Mouse (Mus musculus) adrenal gland, adult 8-10 months (tissue): ENCODE measurements around the gene Cplx3. TPM values are rescaled to one million over a fixed set of nuclear protein-coding genes. Genes with fewer than 3 reads are reported as not detected.

Experiments used
- DNase-seq: peaks from one replicate; pipeline ENCODE4 v3.0.0; 2022
- total RNA-seq, 4 experiments: library from RNA; stranded (reverse); gene quantifications; 2 replicates each; pipeline ENCODE4 v1.2.4; 2022

The Cplx3 gene
- total RNA-seq, 4 experiments from 2014 or later, result not detected

DNA sequence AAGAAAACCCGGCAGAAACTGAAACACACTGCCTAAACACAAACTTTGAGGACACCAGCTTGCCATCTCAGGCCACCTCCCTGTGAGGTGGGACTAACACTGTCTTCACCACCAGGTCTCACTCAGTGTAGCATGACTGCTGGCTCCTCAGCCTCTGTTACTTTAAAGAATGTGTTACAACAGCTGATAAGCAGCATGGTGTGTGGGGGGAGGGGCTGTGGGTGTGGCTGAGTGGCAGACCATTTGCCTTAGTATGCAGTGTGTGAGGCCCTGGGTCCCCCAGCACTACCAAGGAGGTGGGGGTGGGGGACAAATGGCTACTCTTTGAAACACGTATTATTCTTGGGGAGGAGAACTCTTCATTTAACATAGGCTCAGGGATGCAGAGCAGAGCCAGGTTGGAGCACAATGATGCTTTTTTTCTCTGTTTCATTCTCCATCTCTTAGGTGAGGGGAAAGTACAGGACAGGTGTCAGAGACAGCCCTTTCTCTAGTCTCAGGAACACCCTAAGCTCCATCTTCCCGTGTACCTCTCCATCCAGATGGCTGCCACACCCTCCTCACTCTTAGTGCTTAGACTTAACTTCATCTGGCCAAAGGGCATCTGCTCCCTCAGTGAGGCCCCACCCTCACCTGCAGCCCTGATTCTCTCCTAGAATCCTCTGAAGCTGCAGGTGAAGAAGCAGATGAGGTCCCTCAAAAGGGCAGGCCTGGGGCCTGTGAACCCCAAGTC is 5.3 kb downstream of the Cplx3 start:
- DNase-seq, result no peak

DNA sequence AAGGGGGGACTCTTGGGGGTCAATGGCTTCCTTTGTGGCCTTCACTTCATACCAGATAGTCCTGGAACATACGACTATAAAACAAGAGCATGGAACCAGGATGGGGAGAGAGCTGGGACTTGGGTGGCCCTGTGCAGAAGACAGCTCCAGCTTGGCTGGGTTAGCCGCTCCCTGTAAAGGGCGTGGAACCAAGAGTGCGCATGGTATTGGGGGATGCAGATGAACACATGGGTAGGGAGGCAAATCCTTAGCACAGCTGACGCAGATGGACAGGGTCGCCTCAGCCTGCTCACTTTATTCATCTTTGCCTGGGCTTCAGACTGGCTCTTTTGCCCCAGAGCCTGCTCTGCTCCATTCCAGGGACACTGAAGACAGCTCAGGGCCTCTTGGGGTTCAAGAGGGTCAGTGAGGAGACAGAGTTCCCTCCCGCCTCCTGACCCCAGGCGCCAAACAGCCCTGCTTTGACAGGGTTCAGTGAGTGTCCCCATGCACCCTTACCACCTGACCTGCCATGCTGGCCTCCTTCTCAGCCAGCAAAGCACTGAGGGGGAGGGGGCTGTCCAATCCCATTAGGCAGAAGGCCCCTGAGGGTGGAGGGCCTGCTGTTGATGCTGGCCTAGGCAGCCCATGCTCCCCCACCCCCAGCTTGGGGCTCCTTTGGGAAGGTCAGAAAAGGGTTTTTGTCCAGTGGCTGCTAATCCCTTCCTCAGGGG is 7.1 kb downstream of the Cplx3 start:
- no peak for DNase-seq

DNA sequence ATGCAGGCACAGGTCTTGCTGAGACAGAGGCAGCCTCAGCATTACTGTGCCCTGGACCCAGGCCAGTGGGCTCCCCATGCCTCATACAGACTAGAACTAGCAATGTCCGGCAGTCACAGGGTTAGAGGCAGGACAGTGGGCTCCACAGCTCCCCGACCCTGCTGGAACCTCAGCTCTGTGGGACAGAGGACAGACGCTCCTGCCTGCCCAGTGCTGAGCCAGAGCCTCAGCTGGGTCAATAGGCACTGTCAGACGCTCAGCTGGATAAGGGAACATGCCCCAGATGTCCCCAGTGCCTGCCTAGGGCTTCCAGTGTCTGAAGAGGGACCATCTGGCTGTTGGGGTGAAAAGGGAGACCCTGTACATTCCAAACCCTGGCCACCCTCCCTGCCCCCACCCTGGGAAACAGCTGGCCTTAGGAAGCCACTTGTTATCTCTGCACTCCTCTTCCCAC is 8.1 kb downstream of the Cplx3 start:
- no peak for DNase-seq

GRCm38 (mm10) chr9:57597265-57597664 is 8.8 kb downstream of the Cplx3 start:
- no peak for DNase-seq

DNA sequence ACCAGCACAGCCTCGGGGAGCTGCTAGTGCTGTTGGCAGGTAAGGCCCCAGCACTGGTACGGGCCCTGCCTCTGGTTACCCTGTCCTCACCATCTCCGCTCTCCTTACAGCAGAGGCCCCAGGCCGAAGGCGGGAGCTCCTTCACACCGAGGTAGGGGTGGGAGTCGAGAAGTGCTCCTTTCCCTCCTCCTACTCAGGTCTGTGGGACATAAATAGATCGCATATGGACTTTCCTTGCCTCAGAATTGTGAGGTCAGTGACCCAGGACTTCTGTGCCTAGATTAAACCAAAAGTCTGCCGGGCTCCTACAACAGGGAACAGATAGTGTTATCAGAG is 11.9 kb downstream of the Cplx3 start:
- DNase-seq, result no peak

DNA sequence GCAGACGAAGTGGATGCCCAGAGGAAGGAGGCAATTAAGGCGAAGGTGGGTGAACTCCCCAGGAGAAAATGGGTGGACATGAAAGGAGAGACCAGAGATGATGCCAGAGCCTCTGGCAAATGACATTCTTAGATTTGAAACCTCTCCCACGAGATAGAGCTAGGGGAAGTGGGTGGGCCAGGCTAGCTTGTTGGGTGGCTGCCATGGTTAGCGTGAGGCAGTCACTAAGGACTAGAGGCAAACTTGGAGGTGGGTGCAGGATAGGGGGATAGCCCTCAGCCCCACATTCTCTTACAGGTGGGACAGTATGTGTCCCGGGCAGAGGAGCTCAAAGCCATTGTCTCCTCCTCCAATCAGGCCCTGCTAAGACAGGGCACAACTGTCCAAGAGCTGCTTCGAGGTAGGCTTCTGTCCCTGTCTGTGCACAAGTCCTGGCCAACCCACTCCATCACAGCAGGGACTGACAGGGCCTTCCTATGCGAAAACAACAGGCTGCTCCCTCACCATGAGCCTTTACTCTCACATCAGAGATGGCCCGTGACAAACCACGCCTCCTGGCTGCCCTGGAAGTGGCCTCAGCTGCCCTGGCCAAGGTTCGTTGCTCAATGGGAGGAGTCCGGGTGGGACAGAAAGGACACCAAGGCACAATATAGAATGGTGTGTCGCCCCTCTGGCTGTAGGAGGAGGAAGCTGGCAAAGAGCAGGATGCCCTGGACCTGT is 12.5 kb downstream of the Cplx3 start:
- no peak for DNase-seq

GRCm38 (mm10) chr9:57590726-57591125 is 15.4 kb downstream of the Cplx3 start:
- DNase-seq, result no peak

- DNase-seq, result peak; percentile 72
These were observed 16.6 kb downstream of the Cplx3 start, which contains the start of gene Ulk3 for GRCm38 (mm10) chr9:57589224-57590126. Gene Ulk3, plus strand, starts transcription at chr9:57589452.

DNA sequence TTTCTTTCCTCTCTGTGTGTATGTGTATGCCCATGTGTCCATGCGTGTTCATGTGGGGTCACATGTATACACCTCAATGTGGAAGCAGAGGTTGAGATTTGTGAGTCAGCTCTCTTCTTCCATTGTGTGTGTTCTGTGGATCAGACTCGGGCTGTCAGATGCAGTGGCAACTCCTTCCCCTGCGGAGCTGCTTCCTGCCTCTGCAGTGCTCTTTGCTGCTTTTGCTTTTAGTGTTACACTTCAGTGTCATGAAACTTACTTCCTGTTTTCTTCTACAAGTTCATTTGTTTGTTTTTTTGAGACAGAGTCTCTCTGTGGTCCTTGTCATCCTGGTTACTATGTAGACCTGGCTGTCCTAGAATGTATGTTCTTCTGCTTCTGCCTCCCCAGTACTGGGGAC is 21.1 kb downstream of the Cplx3 start:
- DNase-seq, result no peak

DNA sequence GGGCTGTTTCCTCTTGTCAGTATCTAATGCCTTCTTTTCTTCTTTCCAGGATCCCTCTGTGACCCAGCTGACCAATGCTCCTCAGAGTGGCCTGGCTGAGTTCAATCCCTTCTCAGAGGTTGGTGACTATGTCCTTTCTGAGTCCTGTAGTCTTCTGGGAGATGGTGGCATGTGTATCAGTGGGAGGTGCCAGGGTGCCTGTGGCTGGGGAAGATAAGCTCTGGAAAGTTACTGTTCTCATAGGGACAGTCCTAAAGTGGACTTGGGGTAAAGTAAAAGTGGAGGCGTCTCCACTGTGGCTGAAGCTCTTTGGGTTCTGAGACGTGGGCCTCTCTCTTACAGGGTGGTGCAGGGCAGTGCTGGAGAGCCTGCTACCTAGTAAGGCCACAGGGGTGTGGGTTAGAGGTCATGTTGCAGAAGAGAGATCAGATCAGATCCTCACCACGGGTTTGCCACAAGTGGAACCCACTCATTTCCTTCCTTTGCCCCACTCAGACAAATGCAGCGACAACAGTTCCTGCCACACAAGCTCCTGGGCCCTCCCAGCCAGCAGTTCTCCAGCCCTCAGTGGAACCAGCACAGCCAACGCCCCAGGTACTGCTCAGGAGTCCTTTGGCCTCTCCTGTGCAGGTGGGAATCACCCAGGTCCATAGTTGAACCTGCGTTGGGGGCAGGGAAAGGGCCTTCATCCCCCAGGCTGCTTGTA is 28.8 kb downstream of the Cplx3 start:
- no peak for DNase-seq

GRCm38 (mm10) chr9:57575577-57575976 is 30.5 kb downstream of the Cplx3 start:
- no peak for DNase-seq

GRCm38 (mm10) chr9:57574397-57574796 is 31.7 kb downstream of the Cplx3 start:
- DNase-seq, result no peak

GRCm38 (mm10) chr9:57568500-57568899 is 37.6 kb downstream of the Cplx3 start:
- no peak for DNase-seq

DNA sequence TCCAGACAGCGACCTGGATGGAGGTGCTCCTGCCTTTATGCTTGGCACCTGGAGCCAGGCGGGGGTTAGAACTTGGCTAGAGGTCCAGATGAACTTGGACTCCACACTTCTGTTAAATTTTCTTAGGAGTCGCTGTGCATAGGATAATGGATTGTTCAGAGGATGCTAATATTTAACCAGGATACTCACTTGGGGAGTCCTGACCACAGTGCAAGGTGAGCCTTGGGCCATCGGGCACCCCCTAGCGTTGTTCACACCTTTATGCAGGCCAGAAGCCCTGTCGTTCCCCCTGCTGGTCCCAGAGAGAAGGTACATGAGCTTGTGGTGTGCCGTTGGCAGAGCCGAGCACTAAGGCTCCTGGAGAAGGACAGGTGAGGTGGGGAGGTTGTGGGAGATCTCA is 39.2 kb downstream of the Cplx3 start:
- DNase-seq, result no peak

DNA sequence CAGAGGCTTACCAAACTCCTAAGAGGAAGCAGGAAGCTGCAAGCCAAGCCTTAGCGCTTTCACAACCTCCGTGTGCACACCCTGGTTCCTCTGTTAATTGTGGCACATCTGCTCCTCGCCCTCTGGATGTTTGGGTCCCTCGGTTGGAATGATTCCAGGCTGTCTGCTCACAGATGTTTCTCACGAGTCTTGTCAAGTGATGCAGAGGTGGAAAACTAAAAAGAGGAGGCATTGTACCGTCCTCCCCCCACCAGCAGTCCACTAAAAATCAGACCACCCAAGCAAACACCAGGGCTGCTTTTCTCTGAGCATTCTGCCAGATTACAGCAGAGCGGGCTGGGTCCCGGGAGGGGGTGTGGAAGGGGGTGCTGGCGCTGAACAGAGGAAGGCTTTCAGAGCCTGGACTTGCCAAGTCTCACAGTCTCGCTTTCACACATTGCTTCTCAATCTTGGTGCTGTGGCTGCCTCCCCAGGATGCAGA is 40.3 kb downstream of the Cplx3 start:
- DNase-seq, result no peak

GRCm38 (mm10) chr9:57564609-57565008 is 41.5 kb downstream of the Cplx3 start:
- DNase-seq, result no peak

- no peak for DNase-seq
These were observed 43.1 kb downstream of the Cplx3 start for GRCm38 (mm10) chr9:57562896-57563372.

DNA sequence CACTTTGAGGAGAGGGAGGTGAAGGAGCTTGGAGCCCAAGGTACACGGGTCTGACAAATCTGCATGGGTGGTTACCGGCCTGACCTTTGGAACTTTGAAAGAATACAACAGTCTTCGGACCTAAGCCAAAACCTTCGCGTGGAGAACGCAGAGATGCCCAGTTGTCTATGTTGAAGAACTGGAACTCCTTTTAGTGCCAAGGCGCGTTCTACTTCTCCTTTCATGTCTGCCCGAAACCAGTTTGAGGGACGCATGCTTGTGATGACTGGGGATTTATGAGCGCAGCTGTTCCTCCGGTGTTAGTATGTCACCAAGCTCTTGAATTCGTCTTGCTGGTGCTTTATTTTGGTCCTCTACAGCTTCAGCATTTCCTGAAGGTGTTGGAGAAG is 44.4 kb downstream of the Cplx3 start:
- DNase-seq, result no peak

DNA sequence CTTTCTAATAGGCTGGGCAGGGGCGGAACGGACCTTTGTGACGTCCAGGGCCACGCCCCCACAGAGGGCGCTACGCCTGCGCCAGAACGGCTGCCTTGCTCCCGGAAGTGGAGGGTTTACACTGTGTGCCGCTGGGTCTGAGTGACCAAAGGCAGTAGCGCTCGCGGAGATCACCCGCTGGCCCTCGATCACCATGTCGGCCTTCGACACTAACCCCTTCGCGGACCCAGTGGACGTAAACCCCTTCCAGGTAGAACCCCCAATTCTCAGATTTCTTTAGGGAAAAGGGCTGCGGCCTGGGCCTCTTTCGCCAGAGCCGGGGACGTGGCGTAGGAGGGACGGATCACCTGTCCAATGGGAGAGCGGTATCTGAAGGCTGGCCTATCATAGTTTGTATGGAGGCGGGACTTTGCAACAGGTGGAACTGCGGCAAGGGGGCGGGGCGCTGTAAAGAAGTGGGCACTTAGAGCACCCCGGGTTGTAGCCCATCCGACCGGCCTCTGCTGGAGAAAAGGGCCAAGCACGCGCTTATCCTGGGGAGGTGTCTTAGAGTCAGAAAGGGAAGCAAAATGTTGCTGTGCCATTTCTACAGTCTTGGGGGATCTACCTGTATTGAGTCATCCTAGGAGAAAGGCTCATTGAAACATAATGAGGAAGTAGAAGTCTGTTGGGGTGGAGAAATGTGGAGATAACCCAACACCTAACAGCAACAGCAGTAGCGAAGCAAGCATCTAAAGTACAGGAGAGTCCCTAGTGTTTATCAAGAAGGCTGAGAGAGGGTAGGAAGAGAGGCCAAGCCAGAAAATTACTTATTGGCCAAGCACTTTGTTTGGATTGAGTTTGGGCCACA is 45.0 kb downstream of the Cplx3 start, which contains the start of gene Scamp2:
TSS of gene Scamp2 (plus strand) at position 83 of the 850 bp plus-strand sequence.
- peak; percentile 89 for DNase-seq

DNA sequence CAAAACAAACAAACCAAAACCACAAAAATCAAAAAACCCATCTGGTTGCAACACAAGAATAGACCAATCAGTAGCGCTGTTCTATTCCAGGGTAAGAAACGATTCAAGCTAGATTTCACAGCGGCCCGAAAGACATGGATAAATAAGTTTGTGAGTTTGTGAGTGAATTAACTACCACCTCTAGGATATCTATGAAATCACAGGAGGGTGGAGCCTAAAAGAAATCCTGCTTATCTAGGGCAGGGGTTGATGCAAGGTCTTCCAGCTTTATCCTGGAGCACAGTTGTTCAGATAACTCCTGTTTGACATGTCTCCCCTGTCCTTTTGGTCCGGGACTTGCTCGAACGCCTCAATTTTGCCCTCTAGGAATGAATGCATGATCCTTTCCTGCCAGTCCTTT is 45.8 kb downstream of the Cplx3 start:
- no peak for DNase-seq
